Mouse (Mus musculus) adrenal gland, postnatal 10 days (tissue): ENCODE data around the gene Tbc1d22a. TPM values are rescaled to one million over a fixed set of nuclear protein-coding genes. Genes with fewer than 3 reads are reported as not detected.
"Not testable (repeated sequence)": the region's sequence is repeated elsewhere in the genome, so short reads cannot be mapped to it uniquely, and the experiment has no call there.

Experiments
- DNase-seq: peaks from one replicate; pipeline ENCODE4 v3.0.0; 2021; ENCODE audit warnings: mixed read lengths
- total RNA-seq, 2 experiments: library from RNA; stranded (reverse); gene quantifications; 2 replicates each; pipeline ENCODE4 v1.2.3; 2021

The Tbc1d22a gene
- total RNA-seq, 2 experiments from 2014 or later: 26.2 to 31.6 TPM

DNA sequence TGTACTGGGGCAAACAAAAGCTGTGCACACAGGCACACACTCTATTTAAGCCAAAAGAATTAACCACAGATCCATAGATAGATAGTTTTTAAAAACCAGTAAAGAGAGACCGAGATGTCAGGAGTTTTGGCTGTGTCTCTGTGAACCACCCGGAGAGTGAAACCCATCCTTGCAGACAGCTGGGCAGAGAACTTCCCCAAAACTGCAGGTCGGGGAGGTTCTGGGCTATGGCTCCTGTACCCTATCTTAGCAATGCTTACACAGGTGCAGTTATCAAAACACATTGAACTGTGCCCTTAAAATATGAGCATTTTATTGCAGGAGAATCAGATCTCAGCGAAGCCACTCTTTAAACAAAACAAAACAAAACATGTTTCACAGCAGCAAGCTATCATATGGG is 33.8 kb upstream of the Tbc1d22a start:
- DNase-seq: no peak

DNA sequence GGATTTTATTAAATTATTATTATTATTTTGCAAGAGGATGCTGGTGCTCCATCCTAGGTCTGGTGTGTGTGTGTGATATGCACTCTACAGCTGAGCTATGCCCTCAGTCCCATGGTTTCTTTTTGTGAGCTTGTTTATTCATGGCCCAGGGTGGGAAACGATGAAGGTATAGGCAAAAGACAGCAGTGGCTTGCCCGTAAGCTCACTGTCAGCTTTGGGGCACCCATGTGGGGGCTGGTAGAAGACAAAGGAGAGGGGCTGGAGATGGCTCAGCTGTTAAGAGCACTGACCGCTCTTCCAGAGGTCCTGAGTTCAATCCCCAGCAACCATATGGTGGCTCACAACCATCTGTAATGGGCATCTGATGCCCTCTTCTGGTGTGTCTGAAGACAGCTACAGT is 32.9 kb upstream of the Tbc1d22a start:
- not testable (repeated sequence) for DNase-seq

DNA sequence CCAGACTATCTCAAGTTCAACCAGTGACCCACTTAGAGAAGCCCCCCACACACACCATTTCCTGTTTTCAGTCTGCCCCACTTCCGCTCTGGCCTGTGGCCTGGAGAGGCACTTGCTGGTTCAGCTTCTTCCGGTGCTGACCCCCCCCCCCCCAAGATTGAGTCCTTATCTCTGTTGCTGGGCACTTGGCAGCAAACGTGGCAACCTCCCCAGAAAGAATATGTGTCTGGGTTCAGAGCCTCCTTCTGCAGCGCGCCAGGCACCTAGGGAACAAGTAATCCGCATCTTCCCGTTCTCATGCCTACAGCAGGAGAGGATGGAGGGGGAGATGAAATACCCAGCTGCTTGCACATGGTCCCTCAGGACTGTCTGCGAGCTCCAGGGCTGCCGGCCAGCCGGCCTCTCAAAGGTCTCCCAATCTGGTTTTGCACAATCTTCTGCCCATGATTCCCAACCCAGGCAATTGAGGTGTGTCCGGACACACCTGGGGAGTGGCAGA is 32.3 kb upstream of the Tbc1d22a start:
- no peak for DNase-seq

DNA sequence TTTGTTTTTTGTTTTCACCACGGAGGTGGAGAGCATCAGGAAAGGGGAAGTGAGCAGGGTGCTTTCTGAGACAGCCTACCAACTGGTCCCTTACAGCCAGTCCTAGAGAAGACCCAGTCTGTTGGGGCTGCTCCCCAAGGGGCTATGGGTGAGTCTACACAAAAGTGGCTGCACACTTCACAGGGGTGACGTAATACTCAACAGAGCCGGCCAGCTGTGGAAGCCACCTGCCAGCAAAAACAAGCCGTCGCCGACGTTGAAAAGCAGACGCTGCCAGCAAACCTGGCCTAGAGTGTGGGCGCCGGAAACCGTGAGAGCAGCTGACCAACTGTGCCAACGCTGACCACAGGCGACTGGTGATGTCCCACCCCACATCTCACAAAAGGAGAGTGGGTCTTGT is 31.6 kb upstream of the Tbc1d22a start:
- peak; percentile 65 for DNase-seq

DNA sequence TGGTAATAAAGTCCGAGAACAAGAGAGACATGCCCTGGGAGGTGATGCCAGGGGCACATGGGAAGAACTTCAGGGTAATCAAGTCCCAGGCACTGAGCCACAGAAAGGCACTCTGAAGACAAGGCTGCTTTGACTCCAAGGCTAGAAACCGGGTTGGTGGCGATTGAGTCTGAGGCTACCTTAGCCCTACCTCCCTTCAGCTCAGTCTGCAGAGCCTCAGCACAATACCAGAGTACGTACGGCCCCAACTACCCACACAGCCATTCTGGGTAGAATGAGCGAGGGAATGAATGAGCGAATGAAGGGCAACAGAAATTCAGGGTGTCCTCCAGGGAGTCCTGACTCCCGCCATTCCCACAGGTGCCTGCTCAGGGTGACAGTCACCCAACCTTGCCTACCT is 30.8 kb upstream of the Tbc1d22a start:
- DNase-seq: no peak

DNA sequence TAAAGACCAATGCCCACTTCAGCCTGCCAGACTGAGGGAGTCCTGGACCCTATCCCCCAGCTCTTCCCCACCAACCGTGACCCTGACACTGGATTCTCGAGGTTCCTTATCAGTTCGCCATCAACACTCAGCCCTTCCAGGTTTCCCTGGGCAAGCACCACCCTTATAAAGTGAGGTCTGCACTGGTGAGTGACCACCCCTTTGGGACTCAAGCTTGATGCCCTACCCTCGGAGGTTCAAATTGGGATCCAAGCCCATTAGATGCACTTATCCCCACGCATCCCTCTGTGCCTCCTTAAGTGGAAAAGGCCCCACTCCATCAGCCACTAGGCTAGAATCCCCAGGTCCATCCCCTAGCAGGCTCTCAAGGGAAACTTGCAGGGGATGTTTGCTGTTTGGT is 30.2 kb upstream of the Tbc1d22a start:
- no peak for DNase-seq

DNA sequence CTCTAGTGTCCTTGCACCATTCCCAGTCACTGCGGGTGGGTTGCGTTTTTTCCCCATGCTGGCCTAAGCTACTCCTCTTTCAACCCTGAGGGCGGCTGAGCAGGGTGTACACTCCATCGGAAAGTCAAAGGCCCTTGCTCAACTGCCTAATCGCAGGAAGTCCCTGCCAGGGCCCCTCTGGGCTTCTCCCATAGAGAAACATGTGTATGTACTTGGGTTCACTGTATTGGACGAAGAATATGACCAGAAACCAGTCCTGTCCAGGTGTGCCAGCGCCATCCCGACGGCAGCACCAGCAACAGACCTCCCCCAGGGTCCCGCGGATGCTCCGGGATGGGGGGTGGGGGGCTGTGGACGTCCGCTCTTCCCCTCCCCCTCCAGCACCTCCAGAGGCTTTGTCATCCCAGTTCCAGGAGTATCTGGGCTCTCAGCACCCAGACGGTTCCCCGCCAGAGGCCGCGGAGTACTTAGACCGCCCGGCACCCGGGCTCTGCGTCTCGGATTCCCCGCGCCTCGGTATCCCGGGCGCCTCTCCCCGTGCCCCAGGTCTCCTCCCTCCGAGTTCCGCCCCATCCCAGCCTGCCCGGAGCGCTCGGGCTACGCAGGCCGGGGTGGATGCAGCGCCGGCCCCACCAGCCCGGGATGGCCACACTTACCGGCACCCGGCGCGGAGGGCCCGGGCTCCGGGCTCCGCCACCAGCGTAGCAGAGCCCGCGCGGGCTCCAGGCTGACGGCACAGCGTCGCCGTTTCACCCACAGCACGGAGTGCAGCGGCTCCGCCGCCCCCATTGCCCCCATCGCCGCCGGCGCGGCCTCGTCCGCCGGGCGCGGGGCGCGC is 29.2 kb upstream of the Tbc1d22a start:
- DNase-seq: peak; percentile 66

DNA sequence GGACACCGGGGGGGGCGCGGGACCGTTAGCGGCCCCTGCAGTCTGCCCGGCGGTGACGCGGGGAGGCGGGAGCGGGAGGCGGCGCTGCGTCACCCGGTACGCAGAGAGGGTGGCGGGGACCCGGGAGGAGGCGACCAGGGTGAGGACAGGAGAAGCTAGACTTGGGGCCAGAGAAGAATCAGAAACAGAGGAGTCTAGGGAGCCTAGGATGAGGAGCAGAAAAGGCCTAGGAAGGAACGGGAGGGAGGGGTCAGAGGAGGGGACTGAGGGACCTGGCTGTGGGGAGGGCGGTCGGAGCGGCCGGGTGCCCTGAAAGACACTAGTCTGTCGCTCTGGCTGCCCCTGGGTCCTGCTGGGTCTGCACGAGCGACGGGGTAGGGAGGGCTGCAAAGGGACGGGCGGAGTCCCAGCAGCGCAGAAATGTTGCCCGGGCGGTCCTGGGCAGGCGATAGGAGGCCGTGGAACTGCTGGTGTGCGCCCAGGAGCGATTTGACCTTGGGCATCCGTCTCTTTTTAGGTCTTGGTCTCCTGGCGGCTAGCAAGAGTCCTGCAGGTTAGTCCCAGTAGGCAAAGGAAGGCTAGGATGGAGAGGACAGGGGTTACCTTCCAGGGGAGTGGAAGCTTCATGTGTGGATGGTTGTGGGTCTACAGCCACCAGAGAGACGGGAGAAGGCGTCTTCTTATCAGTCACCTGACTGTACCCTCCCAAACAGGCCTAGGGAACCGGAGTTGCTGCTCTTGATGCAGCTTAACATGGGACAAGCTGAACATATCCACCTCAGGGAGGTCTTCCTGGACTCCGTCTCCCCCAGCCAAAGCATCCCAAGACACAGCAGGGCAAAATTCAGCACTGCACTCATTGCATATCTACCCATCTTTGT is 28.3 kb upstream of the Tbc1d22a start, which contains the start of gene Cerk:
Gene Cerk, minus strand, starts transcription at position 453 of the 881 bp plus-strand sequence.
- DNase-seq: peak; percentile 89

DNA sequence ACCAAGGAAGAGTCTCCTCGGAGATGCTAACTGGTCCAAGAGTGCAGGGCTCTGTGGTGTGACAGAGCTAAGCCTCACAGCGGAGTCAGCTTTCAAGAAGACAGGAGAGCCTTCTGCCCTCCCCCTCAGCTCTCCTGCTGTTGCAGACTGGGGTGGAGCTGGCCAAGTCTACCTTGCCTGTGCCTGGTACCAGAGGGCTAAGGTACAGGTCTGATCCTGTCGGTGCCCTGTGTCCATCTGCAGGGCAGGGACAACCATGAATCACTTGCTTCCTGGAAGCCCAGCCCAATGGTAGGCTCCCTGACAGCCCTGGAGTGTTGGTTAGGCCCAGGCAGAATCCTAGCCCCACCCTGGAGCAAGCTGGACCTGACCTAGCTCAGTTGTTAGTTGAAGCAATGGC is 27.6 kb upstream of the Tbc1d22a start:
- DNase-seq: no peak

DNA sequence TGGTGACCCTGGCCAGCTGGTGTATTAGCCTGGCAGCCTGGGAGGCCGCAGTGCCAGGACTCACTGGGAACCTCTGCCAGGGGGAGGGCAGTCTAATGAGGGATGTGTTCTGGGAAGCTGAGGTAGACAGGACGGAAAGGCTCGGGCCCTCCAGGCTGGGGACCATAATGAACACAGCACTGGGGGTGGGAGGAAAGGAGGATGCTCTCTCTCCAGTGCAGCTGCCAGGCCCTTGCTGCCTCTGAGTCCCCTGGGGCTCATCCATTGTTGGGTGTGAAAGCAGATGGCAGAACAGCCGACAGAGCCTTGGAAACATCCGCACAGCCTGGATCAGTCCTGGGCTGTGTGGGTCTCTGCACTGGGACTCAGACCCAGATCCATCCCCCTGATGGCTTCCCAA is 26.1 kb upstream of the Tbc1d22a start:
- peak; percentile 61 for DNase-seq

DNA sequence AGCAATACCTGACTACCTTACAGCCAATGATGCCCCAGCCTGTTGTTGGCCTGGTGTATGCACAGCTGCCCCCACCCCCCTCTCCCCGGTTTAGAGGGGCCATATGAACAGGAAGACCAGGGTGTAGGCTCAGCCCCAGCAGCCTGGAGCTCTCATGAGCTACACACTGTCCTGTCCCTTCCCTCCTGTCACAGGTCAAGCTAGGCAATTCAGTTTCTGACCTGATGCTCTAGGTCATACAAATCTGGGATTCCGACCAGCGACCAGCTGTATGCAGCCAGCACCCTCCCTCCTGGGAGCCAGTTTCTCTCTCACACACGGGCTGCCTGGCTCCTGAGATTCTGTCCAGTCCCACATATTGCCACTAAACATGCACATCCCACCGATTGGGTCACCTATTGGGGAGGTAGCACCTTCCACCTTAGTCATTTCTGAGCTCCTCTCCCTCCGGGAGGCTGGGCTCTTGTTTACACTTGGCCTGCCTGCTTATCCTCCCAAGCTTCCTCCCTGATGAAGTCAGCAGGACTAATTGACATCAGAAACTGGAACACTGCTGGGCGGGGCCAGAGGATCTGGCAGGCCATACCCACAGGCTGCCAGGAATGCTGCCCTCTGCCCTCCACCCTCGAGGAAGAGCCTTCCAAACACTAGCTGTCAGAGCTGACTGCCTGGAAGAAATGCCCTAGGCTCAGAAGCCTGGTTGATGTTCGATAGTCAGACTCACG is 25.4 kb upstream of the Tbc1d22a start:
- peak; percentile 92 for DNase-seq

DNA sequence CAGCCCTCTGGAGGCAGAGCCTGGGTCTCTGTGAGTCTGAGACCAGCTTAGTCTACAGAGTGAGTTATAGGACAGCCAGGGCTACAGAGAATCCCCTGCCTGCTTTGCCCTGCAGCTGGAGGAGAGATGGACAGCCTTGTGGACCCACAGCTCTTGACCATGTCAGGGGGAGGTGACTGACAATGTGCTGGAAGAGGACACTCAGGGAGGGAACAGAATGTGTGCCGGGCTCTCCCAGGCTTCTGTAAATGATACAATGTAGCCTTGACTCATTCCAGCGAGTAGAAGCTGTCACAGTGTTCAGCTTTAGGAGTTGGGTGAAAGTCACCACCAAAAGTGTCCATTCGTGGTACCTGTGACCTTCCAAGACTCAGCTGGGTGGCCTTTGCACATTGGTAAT is 23.9 kb upstream of the Tbc1d22a start:
- DNase-seq: no peak

DNA sequence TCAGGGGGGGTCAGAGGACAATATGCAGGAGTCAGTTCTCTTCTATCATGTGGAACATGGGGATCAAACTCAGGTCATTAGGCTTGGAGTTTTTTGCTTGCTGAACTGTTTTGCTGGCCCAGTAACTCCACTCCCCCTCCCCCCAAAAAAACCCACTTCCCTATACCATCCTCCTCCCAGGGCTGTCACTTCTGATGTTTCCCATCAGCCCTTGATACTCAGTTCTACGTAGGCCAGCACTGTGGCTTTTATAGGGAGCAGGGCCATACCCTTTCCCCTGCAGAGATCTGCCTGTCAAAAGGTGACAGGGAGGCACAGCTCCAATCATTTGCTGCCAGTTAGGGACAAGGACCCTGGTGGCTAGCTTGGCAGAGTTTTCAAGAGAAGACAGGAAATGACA is 22.8 kb upstream of the Tbc1d22a start:
- DNase-seq: no peak

DNA sequence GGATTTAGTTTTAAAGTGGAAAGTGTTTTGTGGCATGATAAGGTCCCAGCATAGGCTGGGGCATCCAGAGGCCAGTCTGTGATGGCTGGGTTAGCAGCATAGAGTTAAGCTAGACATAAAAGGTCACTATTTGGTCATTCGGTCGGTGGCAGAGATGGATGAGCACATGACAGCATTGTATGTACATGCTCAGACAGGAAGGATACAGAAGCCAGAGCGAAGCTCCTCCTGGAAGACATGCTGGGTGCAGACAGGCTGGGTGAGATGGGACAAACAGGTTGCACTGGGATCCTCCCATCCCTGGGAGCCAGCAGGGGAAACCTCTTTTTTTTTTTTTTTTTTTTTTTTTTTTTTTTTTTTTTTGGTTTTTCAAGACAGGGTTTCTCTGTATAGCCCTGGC is 22.3 kb upstream of the Tbc1d22a start:
- no peak for DNase-seq

DNA sequence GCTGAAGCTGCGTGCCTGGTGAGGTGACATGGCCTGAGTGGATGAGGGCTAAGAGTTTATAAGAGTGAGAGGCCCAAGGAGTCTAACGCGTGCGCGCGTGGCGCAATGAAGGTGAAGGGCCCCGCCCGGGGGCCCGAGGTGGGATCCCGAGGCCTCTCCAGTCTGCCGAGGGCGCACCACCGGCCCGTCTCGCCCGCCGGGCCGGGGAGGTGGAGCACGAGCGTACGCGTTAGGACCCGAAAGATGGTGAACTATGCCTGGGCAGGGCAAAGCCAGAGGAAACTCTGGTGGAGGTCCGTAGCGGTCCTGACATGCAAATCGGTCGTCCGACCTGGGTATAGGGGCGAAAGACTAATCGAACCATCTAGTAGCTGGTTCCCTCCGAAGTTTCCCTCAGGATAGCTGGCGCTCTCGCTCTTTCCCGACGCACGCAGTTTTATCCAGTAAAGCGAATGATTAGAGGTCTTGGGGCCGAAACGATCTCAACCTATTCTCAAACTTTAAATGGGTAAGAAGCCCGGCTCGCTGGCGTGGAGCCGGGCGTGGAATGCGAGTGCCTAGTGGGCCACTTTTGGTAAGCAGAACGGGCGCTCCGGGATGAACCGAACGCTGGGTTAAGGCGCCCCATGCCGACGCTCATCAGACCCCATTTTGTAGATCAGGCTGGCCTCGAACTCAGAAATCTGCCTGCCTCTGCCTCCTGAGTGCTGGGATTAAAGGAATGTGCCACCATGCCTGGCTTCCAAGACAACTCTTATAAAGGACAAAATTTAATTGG is 19.4 kb upstream of the Tbc1d22a start:
- DNase-seq: peak; percentile 72

DNA sequence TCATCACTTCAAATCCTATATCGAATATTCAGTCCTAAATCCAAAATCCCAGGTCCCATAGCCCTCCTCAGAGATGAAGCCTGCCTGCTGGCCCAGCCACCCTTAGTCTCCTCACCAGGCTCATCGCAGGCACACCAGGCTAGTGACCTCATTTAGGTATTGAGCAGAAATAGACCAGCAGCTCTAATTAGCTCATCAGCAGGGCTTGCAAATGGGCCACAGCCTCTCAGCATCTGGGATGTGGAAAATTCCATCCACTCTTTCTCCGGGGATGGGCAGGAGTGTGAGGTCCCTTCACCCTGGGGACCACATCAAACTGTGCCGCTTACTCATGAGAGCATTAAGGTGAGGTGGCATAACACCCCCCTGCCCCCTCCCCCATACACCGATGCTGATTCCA is 15.2 kb upstream of the Tbc1d22a start:
- no peak for DNase-seq

DNA sequence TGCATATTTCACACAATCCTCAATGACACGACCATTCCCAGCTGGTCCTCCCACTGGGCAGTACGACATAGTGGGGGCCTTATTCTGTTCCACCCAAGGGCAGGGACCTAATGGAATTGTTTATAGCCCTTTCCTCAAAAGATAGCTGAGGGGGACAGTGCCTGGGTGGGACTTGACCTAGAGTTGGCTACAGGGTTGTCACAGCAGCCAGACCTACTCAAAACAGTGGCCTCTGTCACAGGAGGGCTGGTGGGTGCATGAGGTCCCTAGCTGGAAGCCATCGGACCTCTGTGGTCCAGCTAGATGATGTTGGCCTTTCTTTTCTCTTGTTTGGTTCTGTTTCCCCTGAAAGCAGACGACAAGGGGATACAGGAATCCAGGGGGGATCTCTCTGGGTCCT is 14.8 kb upstream of the Tbc1d22a start:
- no peak for DNase-seq

DNA sequence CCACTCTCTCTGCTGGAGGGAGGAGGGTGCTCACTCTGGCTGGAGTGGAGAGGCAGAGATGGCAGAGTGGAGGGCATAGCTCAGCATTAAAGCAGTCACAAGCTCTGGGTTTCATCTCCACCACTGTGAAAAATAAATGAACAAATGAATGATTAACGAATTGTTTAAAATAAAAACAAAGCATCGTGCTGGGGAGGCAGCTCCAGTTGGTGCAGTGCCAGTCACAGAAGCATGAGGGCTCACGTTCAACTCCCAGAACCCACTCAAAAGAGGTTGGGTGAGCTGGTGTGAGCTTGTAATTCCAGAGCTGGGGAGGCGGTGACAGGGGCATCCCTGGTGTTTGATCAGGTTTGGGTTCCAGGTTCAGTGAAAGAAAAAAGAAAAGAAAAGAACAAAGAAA is 14.1 kb upstream of the Tbc1d22a start:
- no peak for DNase-seq

DNA sequence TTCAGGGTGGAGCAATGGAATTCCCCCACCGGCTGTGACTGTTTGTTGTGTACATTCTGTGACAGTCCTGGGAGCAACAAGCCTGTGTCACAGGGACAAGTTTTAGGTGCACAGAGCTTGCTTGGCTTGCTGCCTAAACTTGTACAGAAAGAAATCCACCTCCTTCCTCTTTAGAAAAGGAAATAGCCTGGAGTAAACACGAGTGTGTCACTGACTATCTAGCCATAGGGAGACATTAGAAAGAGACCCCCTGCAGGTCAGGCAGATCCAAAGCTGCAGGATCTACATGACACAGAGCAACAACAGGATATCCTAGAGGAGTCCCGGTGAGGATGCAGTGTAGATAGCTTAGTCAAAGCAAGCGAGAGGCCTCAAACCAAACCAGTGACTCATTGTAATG is 13.2 kb upstream of the Tbc1d22a start:
- no peak for DNase-seq

DNA sequence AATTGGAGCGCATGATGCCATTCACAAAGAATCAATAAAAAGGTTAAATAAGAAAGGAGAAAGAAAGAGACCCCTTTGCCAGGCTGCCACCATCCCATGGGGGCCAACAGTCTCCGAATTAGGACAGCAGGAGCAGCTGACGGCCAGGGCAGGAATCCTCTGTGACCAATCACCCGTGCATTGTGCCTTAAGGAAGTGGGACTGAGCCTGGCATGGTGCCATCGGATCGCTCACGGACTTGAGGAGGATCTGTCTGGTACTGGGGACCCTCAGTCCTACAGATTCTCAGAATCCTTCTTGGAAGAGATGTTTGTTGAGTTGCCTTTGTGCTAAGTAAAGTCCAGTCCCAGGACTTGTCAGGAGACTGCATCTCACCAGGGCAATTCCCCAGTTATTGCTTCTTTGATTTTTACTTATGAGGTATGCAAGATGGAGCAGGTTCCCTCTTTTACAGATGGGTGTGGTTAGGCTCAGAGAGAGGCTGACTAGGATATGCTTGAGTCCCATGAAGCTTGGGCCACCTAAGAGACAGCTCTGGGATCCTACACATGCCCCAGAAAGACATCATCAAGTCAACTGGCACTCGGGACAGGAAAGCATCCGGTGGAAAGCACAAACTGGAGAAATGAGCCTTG is 12.4 kb upstream of the Tbc1d22a start:
- no peak for DNase-seq

DNA sequence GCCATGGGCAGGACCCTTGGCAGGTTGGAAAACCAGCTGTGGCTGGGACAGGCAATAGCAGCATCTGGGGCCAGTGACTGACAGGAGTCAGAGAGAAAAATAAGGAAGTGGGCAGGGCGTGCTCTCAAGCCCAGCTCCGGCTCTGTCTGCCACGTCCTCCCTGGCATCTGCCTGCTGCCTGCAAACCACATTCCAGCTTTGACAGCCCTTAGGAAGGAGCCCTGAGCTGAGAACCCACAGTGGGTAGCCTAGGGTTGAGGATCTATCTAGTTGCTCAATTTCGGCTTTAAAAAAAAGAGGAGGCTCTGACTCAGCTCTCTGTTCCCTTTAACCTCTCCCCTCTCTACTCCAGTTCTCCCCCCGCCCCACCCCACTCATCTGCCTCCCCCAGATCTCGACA is 11.6 kb upstream of the Tbc1d22a start:
- no peak for DNase-seq
